In genomic region chr4:118290416-118291030, GRCm38 (mm10) we compare ENCODE assay signal across 9 mouse cellular contexts. TPM values are rescaled to one million over a fixed set of nuclear protein-coding genes. Genes with fewer than 3 reads are reported as not detected.
DNase-seq lines count a peak whose midpoint lies in the region; ATAC-seq and TF ChIP-seq lines count a peak whose summit lies in the region.
"Had no signal": no experiment of that assay in that cellular context is flagged by ENCODE, and none has a peak within 500 bp of the region (broad histone marks: within the 10 kb centered on the region; RNA-seq: fewer than 3 reads in every experiment).

No protein-coding gene starts in this region.

- no peaks in the 10 kb centered on the region for H3K27me3 ChIP-seq in forebrain, postnatal 0 days (ENCODE audit: insufficient read depth, low read length)
- H3K27me3 ChIP-seq in intestine, postnatal 0 days (replicated peaks; ENCODE audit: control insufficient read depth, insufficient read depth, low read length), result no peaks in the 10 kb centered on the region
- no peaks in the 10 kb centered on the region for H3K27me3 ChIP-seq in lung, postnatal 0 days (replicated peaks; ENCODE audit: insufficient read depth, low read length)
- 0 out of 2 replicates have a peak, but pooled peaks cover 4% of the 10 kb centered on the region for H3K27me3 ChIP-seq in small intestine, adult 2 months (ENCODE audit: control insufficient read depth, insufficient read depth, low read length)

- 0 out of 2 replicates have a peak, but pooled peaks cover 3% of the 10 kb centered on the region for H3K4me1 ChIP-seq in forebrain, postnatal 0 days (ENCODE audit: insufficient read depth)
- H3K4me1 ChIP-seq in intestine, postnatal 0 days (replicated peaks; ENCODE audit: control insufficient read depth, insufficient read depth, low read length), result peaks cover 12% of the 10 kb centered on the region
- H3K4me1 ChIP-seq in lung, postnatal 0 days (ENCODE audit: insufficient read depth, low read depth, low read length), result no peaks in the 10 kb centered on the region
- peaks cover 21% of the 10 kb centered on the region for H3K4me1 ChIP-seq in small intestine, adult 2 months (ENCODE audit: control insufficient read depth, insufficient read depth, insufficient read length, low read length)

- no peaks in the 10 kb centered on the region for H3K9me3 ChIP-seq in forebrain, postnatal 0 days (ENCODE audit: low read length)
- no peaks in the 10 kb centered on the region for H3K9me3 ChIP-seq in intestine, postnatal 0 days (ENCODE audit: control insufficient read depth)
- H3K9me3 ChIP-seq in lung, postnatal 0 days (ENCODE audit: low read length), result no peaks in the 10 kb centered on the region

- peak; percentile 40 for ATAC-seq in forebrain, postnatal 0 days
- peak; percentile 50 for ATAC-seq in intestine, postnatal 0 days
- ATAC-seq in lung, postnatal 0 days, result peak; percentile 61

- no peak for TF ChIP-seq EP300 in lung, postnatal 0 days (IDR thresholded peaks at IDR 0.05)

- peak overlapping the region; percentile 94 for H3K4me3 ChIP-seq in forebrain, postnatal 0 days (ENCODE audit: low read depth, low read length)
- peak overlapping the region; percentile 86 for H3K4me3 ChIP-seq in intestine, postnatal 0 days (ENCODE audit: low read depth, low read length)
- peak overlapping the region; percentile 75 for H3K4me3 ChIP-seq in lung, postnatal 0 days (ENCODE audit: low read depth, low read length)
- peak overlapping the region; percentile 97 for H3K4me3 ChIP-seq in small intestine, adult 2 months (ENCODE audit: low read depth, low read length)

- H3K9ac ChIP-seq in forebrain, postnatal 0 days, result peak overlapping the region; percentile 72
- peak overlapping the region; percentile 91 for H3K9ac ChIP-seq in intestine, postnatal 0 days (ENCODE audit: low read depth, low read length)
- H3K9ac ChIP-seq in lung, postnatal 0 days (replicated peaks; ENCODE audit: low read depth), result peak overlapping the region; percentile 57

- intact Hi-C loops in left cerebral cortex, postnatal 25 days (cut with DNase I), result loop anchor here (2.0 to 5.0 kb wide), 3 partner anchors 30 to 363 kb away; partner anchors contain the start of gene Artn

- WGBS in forebrain, postnatal 0 days, result 6% methylated on average over 63 of the region's 84 CpGs
- under 1% methylated on average over 58 of the region's 84 CpGs for WGBS in intestine, postnatal 0 days
- under 1% methylated on average over 37 of the region's 84 CpGs for WGBS in lung, postnatal 0 days
- WGBS in small intestine, adult 2 months, result under 1% methylated on average over 78 of the region's 84 CpGs

- peak overlapping the region; percentile 82 for H3K27ac ChIP-seq in forebrain, postnatal 0 days (ENCODE audit: low read depth, low read length)
- peak overlapping the region; percentile 97 for H3K27ac ChIP-seq in intestine, postnatal 0 days (ENCODE audit: low read depth, low read length)
- peak overlapping the region; percentile 84 for H3K27ac ChIP-seq in lung, postnatal 0 days (ENCODE audit: low read length)
- peak overlapping the region; percentile 51 for H3K27ac ChIP-seq in small intestine, adult 2 months (ENCODE audit: insufficient read depth, low read depth, low read length)
- H3K27ac ChIP-seq: macrophage had no signal

- peak; percentile 32 to 36 for DNase-seq in left cerebral cortex, postnatal 25 days (ENCODE audit: low spot score in 2 of 2)
- no peak for DNase-seq in left cerebral cortex, adult 9 months (ENCODE audit: low spot score in 2 of 2)
- peak; percentile 64 for DNase-seq in adrenal gland, postnatal 25 days
- DNase-seq in forebrain, postnatal 0 days, result peak; percentile 38
- DNase-seq in lung, postnatal 0 days (ENCODE audit: low spot score), result peak; percentile 53
- DNase-seq in urinary bladder, adult 18-20 months (ENCODE audit: low spot score in 2 of 2), result no peak

- no peaks in the 10 kb centered on the region for H3K36me3 ChIP-seq in forebrain, postnatal 0 days (ENCODE audit: insufficient read depth)
- no peaks in the 10 kb centered on the region; the same call in 1 of the 2 replicates for H3K36me3 ChIP-seq in intestine, postnatal 0 days (ENCODE audit: control insufficient read depth, insufficient read depth)
- no peaks in the 10 kb centered on the region for H3K36me3 ChIP-seq in lung, postnatal 0 days (ENCODE audit: insufficient read depth, low read length)
- H3K36me3 ChIP-seq in small intestine, adult 2 months (ENCODE audit: control insufficient read depth, insufficient read depth, low read length), result peaks cover 4% of the 10 kb centered on the region

- no peak; the same call in 1 of the 2 replicates for TF ChIP-seq POLR2A in small intestine, adult 2 months (IDR thresholded peaks at IDR 0.05; ENCODE audit: low read depth, low read length)

- H3K4me2 ChIP-seq in forebrain, postnatal 0 days (ENCODE audit: low read depth), result peak overlapping the region; percentile 71
- peak overlapping the region; percentile 86 for H3K4me2 ChIP-seq in intestine, postnatal 0 days (replicated peaks; ENCODE audit: low read depth)
- H3K4me2 ChIP-seq in lung, postnatal 0 days (replicated peaks; ENCODE audit: low read depth, low read length), result peak overlapping the region; percentile 93

- no peak for TF ChIP-seq CTCF in forebrain, postnatal 0 days (IDR thresholded peaks at IDR 0.05; ENCODE audit: low read depth)
- TF ChIP-seq CTCF in intestine, postnatal 0 days (IDR thresholded peaks at IDR 0.05; ENCODE audit: low read depth), result 0 out of 2 replicates have a peak, but pooled peaks have one; percentile 1
- peak; percentile 6; the same call in 1 of the 2 replicates for TF ChIP-seq CTCF in lung, postnatal 0 days (IDR thresholded peaks at IDR 0.05)
- no peak for TF ChIP-seq CTCF in small intestine, adult 2 months (IDR thresholded peaks at IDR 0.05; ENCODE audit: extremely low read depth, insufficient read length, insufficient replicate concordance, low read depth, low read length)

RNA-seq across cellular contexts. Expression of gene Ptprf, which starts 0.7 kb away (rescaled TPM):
- total RNA-seq in left cerebral cortex, postnatal 25 days (2021), result 100 to 1,000 TPM; 134 to 135 TPM
- 55.0 and 60.3 TPM in 2 replicates for total RNA-seq in adrenal gland, postnatal 25 days (2021)
- 109 and 120 TPM in 2 replicates for total RNA-seq in forebrain, postnatal 0 days (2014; rRNA removed)
- polyA plus RNA-seq in forebrain, postnatal 0 days (2015; fragmentation: Nextera tagmentation; extraction: Ambion mirVana), result 30.5 and 45.0 TPM in 2 replicates
- 32.8 and 37.9 TPM in 2 replicates for polyA plus RNA-seq in intestine, postnatal 0 days (2015; fragmentation: Nextera tagmentation; extraction: Ambion mirVana)
- 65.1 and 85.0 TPM in 2 replicates for polyA plus RNA-seq in lung, postnatal 0 days (2015; fragmentation: Nextera tagmentation; extraction: Ambion mirVana)
- polyA plus RNA-seq in small intestine, adult 2 months (2012; rRNA removed), result 133 and 257 TPM in 2 replicates

Comparison
In these comparisons a context has a peak if more than half of its experiments do, and no peak if none do; other contexts are left out.
1. DNase-seq: peak in left cerebral cortex, postnatal 25 days (2 of 2), adrenal gland, postnatal 25 days (single experiment), forebrain, postnatal 0 days (single experiment) and lung, postnatal 0 days (single experiment); none in left cerebral cortex, adult 9 months (0 of 2) and urinary bladder, adult 18-20 months (0 of 2).
2. CTCF ChIP-seq: peak in intestine, postnatal 0 days (single experiment) and lung, postnatal 0 days (single experiment); none in forebrain, postnatal 0 days (single experiment) and small intestine, adult 2 months (single experiment).
3. Peak in every context shown above with its lines, with median percentiles within 50 percentile points of each other: ATAC-seq, H3K27ac ChIP-seq, H3K4me2 ChIP-seq, H3K4me3 ChIP-seq and H3K9ac ChIP-seq.